Mouse (Mus musculus): ENCODE results near the gene Dhx16.
A peak's percentile ranks its signal among the peaks of the same experiment; 100 is the strongest.

Gene Dhx16

GRCm38 (mm10) chr17:35860831-35861197 is 18.8 kb upstream of the Dhx16 start:
- no peak for DNase-seq

DNA sequence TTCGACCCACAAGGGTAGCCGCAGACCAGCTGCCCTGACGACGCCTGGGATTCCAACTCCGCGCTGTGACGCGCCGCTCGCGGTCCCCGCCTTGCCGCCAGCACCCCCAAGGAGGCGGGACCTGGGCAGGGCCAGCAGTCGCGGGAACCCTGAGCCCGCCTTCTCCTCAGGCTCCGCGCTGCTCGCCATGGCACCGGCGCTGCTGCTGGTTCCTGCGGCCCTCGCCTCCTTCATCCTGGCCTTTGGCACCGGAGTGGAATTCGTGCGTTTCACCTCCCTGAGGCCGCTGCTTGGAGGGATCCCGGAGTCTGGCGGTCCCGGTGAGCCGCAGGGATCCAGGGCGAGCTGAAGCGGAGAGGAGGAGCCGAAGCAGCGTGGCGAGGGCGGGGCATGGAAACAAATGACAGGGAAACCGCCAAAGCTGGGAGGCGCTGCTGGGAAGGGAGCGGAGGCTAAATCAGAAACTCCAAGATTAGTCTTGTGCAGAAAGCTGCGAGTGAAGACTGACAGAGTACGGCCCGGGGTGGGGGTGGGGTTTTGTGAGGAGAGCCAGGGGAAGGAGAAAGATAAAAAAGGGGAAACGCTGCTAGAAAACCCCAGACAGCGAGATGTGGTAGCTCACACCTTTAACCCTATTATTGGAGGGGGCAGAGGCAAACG is 18.3 kb upstream of the Dhx16 start, which contains the start of gene Nrm:
Gene Nrm, plus strand, starts transcription at position 121 of the 660 bp plus-strand sequence.
- DNase-seq, result peak; percentile 88

DNA sequence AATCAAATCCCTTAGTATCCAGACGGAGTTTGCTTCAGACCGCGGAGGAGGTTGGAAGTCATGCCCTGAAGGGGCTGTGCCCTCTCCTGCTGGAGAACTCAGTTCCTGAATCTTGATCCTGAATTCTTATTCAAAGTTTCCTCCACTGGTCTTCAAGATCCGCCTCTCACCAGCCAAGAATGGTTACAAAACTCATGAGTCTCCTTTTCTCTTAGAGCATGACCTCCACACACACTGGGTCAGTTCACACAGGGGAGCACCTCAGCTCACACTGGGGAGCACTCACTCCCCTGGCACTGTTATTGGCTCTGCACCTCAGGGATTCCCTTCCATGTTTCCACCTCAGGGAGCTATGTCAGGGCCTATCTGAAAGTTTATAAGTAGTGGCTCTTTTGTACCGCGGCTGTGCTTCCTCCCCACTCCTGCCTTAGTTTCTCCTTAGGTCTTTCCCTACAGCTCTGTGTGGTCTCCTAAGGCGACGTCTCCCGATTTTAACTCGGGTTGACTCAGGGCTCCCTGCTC is 14.7 kb upstream of the Dhx16 start:
- DNase-seq, result no peak

DNA sequence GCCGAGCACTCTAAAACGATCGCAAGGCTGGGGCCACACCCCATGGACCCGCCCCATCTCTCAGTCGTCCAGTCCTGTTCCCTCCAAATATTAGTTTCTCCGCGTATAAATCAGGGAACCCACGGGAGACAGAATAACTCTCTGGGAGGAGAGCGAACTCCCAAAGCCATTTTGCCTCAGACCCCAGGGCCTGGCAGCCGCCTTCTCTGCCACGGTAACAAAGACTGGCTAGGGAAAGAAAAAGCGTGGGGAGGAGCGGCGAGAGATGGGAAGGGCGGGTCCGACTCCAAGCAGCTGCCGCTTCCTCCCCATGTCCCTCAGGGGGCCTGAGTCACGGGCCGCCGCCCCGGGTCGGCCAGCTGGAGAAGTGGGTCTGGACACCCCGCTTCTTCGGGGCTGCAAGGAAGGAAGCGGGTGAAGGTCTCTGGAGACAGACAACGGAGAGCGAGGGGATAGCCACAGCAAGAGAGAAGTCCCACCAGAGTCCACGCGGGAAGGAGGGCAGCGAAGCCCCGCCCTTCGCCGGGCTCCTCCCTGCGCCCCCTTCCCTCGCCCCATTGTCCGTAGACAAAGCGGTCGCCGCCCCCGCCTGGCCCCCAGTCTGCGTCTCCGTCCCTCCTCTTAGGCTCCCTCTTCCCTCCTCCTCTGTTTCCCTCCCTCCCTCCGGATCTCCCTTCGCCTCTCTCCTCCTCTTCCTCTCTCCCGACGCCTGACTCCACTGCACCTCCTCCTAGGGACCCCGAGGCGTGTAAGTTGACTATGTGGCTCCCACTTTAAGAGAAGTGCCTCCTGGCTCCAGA is 13.9 kb upstream of the Dhx16 start, which contains the start of gene Ppp1r18:
Gene Ppp1r18, plus strand, starts transcription at position 113 of the 800 bp plus-strand sequence.
- peak; percentile 58 to 61 for DNase-seq

- peak; percentile 56 to 57 for DNase-seq
Observed at GRCm38 (mm10) chr17:35866281-35866831, 13.3 kb upstream of the Dhx16 start.

DNA sequence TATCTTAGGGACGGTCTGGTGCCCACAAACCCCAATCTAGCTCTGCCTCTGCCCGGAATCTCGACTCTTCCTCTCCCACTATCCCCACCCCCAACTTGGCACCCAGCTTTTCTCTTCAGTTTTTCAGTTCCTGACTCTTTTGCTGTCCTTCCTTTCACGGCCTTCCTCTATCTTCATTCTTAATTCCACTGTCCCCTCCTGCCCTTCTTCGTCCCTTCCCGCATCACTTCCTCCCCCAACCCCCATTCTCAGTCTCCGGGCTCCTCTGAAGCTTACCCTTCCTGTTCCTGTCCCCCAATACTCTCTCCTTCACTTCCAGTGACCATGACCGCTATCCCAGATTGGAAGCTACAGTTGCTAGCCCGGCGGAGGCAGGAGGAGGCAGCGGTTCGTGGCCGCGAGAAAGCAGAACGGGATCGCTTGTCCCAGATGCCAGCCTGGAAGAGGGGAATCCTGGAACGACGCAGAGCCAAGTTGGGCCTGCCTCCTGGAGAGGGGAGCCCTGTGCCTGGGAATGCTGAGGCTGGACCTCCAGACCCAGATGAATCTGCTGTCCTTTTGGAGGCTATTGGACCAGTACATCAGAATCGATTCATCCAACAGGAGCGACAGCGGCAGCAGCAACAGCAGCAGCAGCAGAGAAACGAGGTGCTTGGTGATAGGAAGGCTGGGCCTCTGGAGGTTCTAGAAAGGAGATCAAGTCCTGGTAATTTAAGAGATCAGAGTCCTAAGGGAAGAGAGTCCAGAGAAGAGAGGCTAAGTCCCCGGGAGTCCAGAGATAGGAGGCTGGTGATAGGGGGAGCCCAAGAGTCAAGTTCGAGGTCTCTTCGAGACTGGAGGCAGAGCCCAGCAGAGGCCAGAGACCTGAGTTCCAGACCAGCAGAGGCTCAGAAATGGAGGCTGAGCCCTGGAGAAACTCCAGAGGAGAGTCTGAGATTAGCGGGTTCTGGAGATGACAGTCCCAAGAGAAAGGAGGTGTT is 12.4 kb upstream of the Dhx16 start:
- peak; percentile 66 for DNase-seq

- peak; percentile 49 to 50 for DNase-seq
Observed at GRCm38 (mm10) chr17:35868165-35868820, 11.3 kb upstream of the Dhx16 start.

DNA sequence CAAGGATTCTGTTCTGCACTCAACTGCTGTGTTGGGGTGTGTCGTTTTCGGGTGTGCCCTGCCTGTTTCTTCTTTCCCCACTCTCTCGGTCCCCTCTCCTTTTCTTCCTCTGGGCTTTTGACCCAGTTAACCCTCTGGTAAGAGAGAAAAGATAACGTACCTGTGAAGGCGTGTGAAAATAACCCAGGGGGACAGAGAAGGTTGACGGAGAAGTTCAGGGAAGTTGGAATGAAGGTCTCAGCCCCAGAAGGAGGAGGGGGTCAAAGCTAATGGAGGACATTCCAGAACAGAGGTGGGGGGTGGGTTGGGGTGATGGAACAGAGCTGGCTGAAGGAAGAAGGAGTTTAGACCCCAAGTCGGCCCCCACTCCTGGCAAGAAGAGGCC is 10.7 kb upstream of the Dhx16 start:
- DNase-seq, result peak; percentile 19 to 30

DNA sequence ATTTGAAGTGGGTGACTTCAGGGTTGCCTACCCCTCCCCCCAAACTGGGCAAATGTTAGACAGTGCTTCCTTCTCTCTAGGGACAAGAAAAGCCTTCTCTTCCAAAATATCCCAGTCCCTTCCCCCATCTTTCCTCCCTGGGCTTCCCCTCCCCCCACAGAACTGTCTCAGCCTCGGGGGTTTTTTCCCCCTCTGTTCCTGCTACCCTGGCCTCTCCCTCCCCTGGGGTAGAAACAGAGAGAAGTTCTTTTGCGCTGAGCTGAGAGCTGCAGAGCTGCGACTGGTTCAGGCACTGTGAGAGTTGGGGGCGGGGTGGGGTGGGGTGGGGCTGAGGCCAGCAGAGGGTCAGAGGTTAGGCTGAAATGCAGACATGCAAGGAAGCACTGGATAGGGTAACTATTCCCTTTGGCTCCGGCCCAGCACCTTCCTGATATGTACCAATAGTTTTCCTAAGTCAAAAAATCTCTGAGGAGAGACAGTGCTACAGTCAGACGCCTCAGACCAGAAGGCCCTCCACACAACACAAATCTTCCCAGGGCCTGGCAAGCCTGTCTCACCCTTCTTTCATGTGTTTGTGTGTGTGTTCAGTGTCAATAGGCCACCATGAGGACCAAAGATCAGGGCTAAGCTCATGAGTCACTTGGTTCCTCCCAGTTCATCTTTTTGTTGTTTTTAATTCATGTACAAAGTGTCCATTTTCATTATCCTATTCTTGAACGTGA is 10.1 kb upstream of the Dhx16 start:
- peak; percentile 21 to 29 for DNase-seq

GRCm38 (mm10) chr17:35870151-35870883 is 9.3 kb upstream of the Dhx16 start:
- peak; percentile 81 to 84 for DNase-seq

DNA sequence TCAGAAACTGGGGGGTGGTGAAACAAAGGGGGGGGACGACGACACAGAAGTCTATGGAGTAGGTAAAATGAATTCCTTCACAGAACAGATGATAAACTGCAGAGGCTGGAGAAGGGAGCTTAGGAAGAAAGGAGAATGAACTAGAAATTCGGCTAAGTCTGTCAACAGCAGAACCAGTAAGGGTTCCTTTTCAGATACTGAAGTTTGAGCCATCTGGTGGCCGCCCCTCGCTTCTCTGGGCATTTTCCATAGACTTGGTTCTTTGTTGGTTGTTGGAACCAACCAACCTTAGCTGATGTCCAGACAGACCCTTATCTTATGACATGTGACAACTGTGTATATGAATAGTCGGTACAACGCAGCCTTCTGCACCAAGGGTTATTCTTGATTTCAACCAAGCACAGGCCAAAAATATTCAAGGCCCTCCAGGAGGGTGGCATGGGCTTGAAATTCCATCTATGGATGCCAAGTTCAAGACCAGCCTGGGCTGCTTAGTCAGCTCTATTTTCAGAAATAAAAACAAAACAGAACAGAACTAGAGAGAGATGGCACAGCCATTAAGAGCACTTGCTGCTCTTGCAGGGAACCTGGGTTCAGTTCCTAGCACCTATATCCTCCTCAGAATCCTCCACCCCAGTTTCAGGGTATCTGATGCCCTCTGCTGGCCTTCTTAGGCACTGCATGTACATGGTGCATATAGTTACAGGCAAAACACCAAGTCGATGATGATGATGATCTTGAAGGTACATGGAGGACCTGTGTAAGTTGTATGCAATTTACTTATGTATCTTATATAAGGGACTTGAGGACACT is 8.5 kb upstream of the Dhx16 start:
- DNase-seq, result peak; percentile 81 to 82

- peak; percentile 93 to 94 for DNase-seq
Observed at GRCm38 (mm10) chr17:35873774-35874519, 5.7 kb upstream of the Dhx16 start.

DNA sequence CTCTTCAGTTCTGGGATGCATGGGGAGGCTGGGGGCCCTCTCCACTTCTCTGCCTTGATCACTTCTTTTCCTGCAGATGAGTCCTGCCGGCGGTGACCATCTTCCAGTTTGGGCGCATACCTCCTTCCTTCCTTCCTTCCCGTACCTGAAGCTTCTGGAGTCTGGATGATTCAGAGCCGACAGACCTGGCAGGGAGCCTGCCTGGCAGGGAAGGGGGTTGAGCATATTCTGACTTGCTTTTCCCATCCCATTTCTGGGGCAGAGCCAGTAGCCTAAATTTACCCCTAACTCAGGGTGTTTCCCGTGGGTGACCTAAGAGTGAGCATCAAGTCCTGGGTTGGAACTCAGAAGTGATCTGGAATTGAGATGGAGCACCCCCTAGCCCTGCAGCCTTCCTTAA is 4.9 kb upstream of the Dhx16 start:
- no peak for DNase-seq

GRCm38 (mm10) chr17:35882924-35883323 is 3.3 kb downstream of the Dhx16 start:
- DNase-seq, result no peak

DNA sequence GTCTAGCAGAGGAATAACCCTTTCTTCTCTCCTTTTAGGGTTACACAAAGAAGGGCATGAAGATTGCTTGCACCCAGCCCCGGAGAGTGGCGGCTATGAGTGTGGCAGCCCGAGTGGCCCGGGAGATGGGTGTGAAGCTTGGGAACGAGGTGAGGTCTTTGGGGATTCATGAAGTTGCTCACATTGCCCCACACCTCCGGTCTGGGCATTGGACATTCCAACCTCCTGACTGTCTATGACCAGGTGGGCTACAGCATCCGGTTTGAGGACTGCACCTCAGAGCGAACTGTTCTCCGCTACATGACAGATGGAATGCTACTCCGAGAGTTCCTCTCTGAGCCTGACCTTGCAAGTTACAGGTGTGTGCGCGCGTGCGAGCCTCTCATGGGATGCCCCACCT is 4.2 kb downstream of the Dhx16 start:
- no peak for DNase-seq

GRCm38 (mm10) chr17:35887725-35888124 is 8.1 kb downstream of the Dhx16 start:
- no peak for DNase-seq

GRCm38 (mm10) chr17:35896781-35897643 is 17.4 kb downstream of the Dhx16 start, which contains the start of gene 2310061I04Rik:
TSS of gene 2310061I04Rik (minus strand) at chr17:35897431.
- DNase-seq, result peak; percentile 92 to 93

Measured in B cell, adult 2 months (primary cell).